Mouse (Mus musculus) midbrain, embryonic 11.5 days (tissue): ENCODE measurements around the gene Fcgbp. TPM values are rescaled to one million over a fixed set of nuclear protein-coding genes. Genes with fewer than 3 reads are reported as not detected.
A peak's percentile ranks its signal among the peaks of the same experiment; 100 is the strongest.

Experiments used
- ATAC-seq: fragments of 200-750 bp; cut with Nextera tagmentation; 2 replicates; pipeline ENCODE4 v1.8.0; 2017; ENCODE audit warnings: moderate TSS enrichment, moderate library complexity; ENCODE audit not compliant: low FRiP score
- DNase-seq: peaks from one replicate; pipeline ENCODE4 v3.0.0; 2015; ENCODE audit warnings: low spot score; ENCODE audit errors: missing footprints
- H3K27ac ChIP-seq: fragments of 300-500 bp; sonication (generic); 2 replicates; pipeline ENCODE4 v1.5.1; 2014; ENCODE audit warnings: low read depth, low read length
- H3K27me3 ChIP-seq: fragments of 300-500 bp; sonication (generic); 2 replicates; pipeline ENCODE4 v1.6.1; 2014; ENCODE audit warnings: mild to moderate bottlenecking, low read length, moderate library complexity, mixed read lengths; ENCODE audit not compliant: control insufficient read depth, insufficient read depth
- H3K36me3 ChIP-seq: fragments of 300-500 bp; sonication (generic); 2 replicates; pipeline ENCODE4 v1.6.1; 2014; ENCODE audit warnings: mild to moderate bottlenecking, low read length, moderate library complexity, mixed read lengths; ENCODE audit not compliant: control insufficient read depth, insufficient read depth
- H3K4me1 ChIP-seq: fragments of 300-500 bp; sonication (generic); 2 replicates; pipeline ENCODE4 v1.6.1; 2014; ENCODE audit warnings: low read length; ENCODE audit not compliant: control insufficient read depth, insufficient read depth
- H3K4me2 ChIP-seq: fragments of 300-500 bp; sonication (generic); 2 replicates; pipeline ENCODE4 v1.6.1; 2014; ENCODE audit warnings: mild to moderate bottlenecking, moderate library complexity
- H3K4me3 ChIP-seq: fragments of 300-500 bp; sonication (generic); 2 replicates; pipeline ENCODE4 v1.5.1; 2014; ENCODE audit warnings: low read depth, low read length
- H3K9ac ChIP-seq: fragments of 300-500 bp; sonication (generic); 2 replicates; pipeline ENCODE4 v1.6.1; 2014; ENCODE audit warnings: low read length
- H3K9me3 ChIP-seq: fragments of 300-500 bp; sonication (generic); 2 replicates; pipeline ENCODE4 v1.6.1; 2016; ENCODE audit warnings: low read length; ENCODE audit not compliant: control insufficient read depth
- WGBS: fragments of 180-500 bp; shearing (Covaris S2); extraction: QIAGEN DNeasy Blood & Tissue Kit; methylation state at CpG from one replicate; pipeline ENCODE4 v1.1.7; 2014; 5-methylcytosine and 5-hydroxymethylcytosine counted together
- polyA plus RNA-seq: library from polyadenylated mRNA; unstranded; fragments of >200 nt; fragmentation: Nextera tagmentation; extraction: Ambion mirVana; gene quantifications from 2 replicates; pipeline ENCODE4 v1.2.1, GENCODE M21; 2014

The Fcgbp gene
- polyA plus RNA-seq, 1 experiment from 2014 or later = not detected

GRCm38 (mm10) chr7:28165406-28165805 is 94.4 kb downstream of the Fcgbp start:
- no peak overlapping the region for H3K4me3 ChIP-seq
- WGBS = 73% methylated on average over 6 of the region's 6 CpGs
- H3K4me1 ChIP-seq = peaks cover 8% of the 10 kb centered on the region
- DNase-seq (no peak), ATAC-seq (no peak)
- H3K36me3 ChIP-seq = no peaks in the 10 kb centered on the region
- no peak overlapping the region for H3K4me2 ChIP-seq
- no peaks in the 10 kb centered on the region for H3K27me3 ChIP-seq
- H3K9me3 ChIP-seq = no peaks in the 10 kb centered on the region
- no peak overlapping the region for H3K9ac ChIP-seq
- no peak overlapping the region for H3K27ac ChIP-seq

DNA sequence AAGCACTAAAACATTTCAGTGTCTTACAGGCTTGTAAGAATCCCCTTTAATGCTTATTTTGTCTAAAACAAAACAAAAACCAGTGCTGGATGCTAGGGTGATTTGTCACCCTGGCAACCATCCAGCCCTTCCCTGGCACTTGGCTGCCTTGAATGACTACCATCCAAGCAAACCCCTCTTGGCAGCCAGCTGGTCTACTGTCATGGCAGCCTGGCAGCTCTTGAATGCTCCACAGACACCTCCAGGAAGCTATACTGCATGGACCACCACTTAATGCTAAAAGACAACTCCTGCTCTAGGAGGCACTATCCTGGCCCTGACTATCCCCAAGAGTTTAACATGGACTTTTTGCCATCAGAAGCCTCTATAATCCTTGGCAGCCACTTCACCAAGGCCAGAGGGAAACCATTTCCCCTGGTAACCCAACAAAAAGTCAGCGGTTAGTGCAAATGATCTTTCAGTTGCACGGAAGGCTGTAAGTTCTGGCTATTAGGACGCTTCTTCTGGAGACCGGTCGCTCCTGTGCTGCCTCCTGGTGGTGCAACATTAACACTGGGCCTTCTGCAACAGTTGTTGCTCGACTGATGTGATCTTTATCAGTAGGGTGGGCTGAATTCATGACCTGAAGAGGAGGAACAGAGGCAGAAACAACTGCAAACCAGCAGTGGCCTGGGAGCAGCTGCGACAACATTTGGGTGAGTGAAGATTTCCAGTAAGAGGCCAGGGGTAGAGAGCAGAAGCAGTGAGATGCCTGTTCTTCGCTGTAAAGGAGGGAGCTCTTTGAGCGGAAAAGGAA is 97.5 kb downstream of the Fcgbp start:
- Histone ChIP-seq H3K4me1 (peaks cover 17% of the 10 kb centered on the region), H3K27ac (no peak overlapping the region; the same call in 1 of the 2 replicates), H3K4me3 (peak overlapping the region; percentile 65), H3K9me3 (no peaks in the 10 kb centered on the region), H3K27me3 (no peaks in the 10 kb centered on the region), H3K9ac (peak overlapping the region; percentile 64), H3K4me2 (peak overlapping the region; percentile 78), H3K36me3 (no peaks in the 10 kb centered on the region)
- peak; percentile 93 for DNase-seq
- ATAC-seq = no peak
- 15% methylated on average over 9 of the region's 9 CpGs for WGBS

GRCm38 (mm10) chr7:28169489-28170422 is 98.7 kb downstream of the Fcgbp start, which contains the start of gene Fbl:
Gene Fbl, plus strand, starts transcription at chr7:28169710.
- H3K9ac ChIP-seq = peak within 1 kb of the TSS; percentile 77
- peak; percentile 100 for DNase-seq
- WGBS = under 1% methylated on average over 80 of the region's 80 CpGs
- H3K4me3 ChIP-seq = peak within 1 kb of the TSS; percentile 65
- peak within 1 kb of the TSS; percentile 63 for H3K27ac ChIP-seq
- H3K4me2 ChIP-seq = peak within 1 kb of the TSS; percentile 78
- ATAC-seq = peak; percentile 94
- peaks cover 17% of the 10 kb centered on the region for H3K4me1 ChIP-seq
- no peaks in the 10 kb centered on the region for H3K36me3 ChIP-seq
- H3K27me3 ChIP-seq = no peaks in the 10 kb centered on the region
- H3K9me3 ChIP-seq = no peaks in the 10 kb centered on the region

Other genes starting within 250 kb of the Fcgbp start
- gene Zfp59, start 232.6 kb upstream of the Fcgbp start, polyA plus RNA-seq = 12.3 and 13.1 TPM in 2 replicates
- 3.0 and 3.9 TPM in 2 replicates for gene Zfp607a, start 213.7 kb upstream of the Fcgbp start, polyA plus RNA-seq
- gene Zfp974, start 141.8 kb upstream of the Fcgbp start, polyA plus RNA-seq = 11.7 and 12.6 TPM in 2 replicates
- gene Zfp780b, start 92.1 kb upstream of the Fcgbp start, polyA plus RNA-seq = 21.1 and 22.2 TPM in 2 replicates
- 8.5 and 10.1 TPM in 2 replicates for gene Zfp850, start 57.1 kb upstream of the Fcgbp start, polyA plus RNA-seq
- 422 and 423 TPM in 2 replicates for gene Psmc4, start 21.1 kb upstream of the Fcgbp start, polyA plus RNA-seq
- gene 9530053A07Rik, start 58.2 kb downstream of the Fcgbp start, polyA plus RNA-seq = 0.03 and 0.08 TPM in 2 replicates
- gene Fbl, start 98.5 kb downstream of the Fcgbp start, polyA plus RNA-seq = 43.2 and 46.0 TPM in 2 replicates
- 14.5 and 16.0 TPM in 2 replicates for gene Dyrk1b, start 108.2 kb downstream of the Fcgbp start, polyA plus RNA-seq
- gene Eid2, start 196.6 kb downstream of the Fcgbp start, polyA plus RNA-seq = 10.1 and 13.4 TPM in 2 replicates
- 18.0 and 21.9 TPM in 2 replicates for gene Eid2b, start 206.5 kb downstream of the Fcgbp start, polyA plus RNA-seq
- 0.41 and 0.48 TPM in 2 replicates for gene Selenov, start 219.9 kb downstream of the Fcgbp start, polyA plus RNA-seq
- gene Dll3, start 231.0 kb downstream of the Fcgbp start, polyA plus RNA-seq = 89.6 and 90.0 TPM in 2 replicates
- 195 and 214 TPM in 2 replicates for gene Timm50, start 240.8 kb downstream of the Fcgbp start, polyA plus RNA-seq